Mouse (Mus musculus) heart, postnatal 14 days (tissue): ENCODE data around the gene Syt3. TPM values are rescaled to one million over a fixed set of nuclear protein-coding genes. Genes with fewer than 3 reads are reported as not detected.

Source experiments
- DNase-seq, 2 experiments: peaks; one replicate each; pipeline ENCODE4 v3.0.0; 2021 to 2022
- intact Hi-C: fragments of 180-260 bp; cut with DNase I; formaldehyde crosslinking; loops from one replicate; pipeline ENCODE4 v1.15.1; 2025
- total RNA-seq, 2 experiments: library from RNA; stranded (reverse); gene quantifications; 2 replicates each; pipeline ENCODE4 v1.2.3; 2021

Syt3 gene
- total RNA-seq, 2 experiments from 2014 or later: 1.5 to 2.2 TPM

DNA sequence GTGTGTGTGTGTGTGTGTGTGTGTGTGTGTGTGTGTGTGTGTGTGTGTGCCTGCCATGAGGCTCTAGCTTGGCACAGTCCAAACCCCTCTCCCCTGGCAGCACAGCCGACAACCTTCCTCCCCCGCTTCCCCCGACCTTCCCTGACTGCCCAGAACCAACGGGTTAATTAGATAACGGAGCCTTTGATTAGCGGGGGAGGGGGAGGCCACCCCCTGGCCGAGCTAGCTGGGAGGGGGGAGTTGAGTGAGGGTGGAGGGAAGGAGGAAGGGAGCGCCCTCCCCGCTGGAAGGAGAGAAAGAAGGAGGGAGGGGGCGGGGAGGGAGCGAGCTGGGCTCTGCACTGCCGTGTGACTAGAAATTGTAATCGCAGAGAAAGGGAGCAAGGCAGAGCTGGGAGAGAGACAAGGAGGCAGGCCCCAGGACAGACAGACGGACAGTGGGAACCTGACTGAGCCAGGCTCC lies 57.8 kb downstream of the Syt3 start:
- peak in 1 of 2 experiments; percentile 18 for DNase-seq
- intact Hi-C loops: no loop called here

DNA sequence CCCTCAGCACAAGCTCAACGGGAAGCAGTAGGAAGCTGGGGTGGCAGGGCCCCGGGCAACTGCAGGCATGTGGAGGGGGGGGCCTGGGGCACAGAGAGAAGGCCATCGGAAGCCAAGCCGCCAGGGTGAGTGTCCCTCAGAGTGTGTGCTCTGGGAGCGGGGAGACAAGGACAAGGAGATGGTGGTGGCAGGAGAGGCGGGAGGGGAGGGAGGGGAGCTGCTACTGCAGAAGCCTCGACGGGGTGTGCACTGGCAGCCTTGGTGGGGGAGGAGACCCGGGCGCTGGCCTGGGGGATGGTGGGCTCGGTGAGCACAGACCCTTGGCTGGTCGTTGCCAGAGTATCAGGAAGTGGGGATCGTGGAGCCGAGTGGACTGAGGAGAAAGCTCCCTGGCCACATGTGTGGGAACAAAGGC lies 58.5 kb downstream of the Syt3 start:
- peak in 1 of 2 experiments; percentile 9 for DNase-seq
- intact Hi-C loops: no loop called here

DNA sequence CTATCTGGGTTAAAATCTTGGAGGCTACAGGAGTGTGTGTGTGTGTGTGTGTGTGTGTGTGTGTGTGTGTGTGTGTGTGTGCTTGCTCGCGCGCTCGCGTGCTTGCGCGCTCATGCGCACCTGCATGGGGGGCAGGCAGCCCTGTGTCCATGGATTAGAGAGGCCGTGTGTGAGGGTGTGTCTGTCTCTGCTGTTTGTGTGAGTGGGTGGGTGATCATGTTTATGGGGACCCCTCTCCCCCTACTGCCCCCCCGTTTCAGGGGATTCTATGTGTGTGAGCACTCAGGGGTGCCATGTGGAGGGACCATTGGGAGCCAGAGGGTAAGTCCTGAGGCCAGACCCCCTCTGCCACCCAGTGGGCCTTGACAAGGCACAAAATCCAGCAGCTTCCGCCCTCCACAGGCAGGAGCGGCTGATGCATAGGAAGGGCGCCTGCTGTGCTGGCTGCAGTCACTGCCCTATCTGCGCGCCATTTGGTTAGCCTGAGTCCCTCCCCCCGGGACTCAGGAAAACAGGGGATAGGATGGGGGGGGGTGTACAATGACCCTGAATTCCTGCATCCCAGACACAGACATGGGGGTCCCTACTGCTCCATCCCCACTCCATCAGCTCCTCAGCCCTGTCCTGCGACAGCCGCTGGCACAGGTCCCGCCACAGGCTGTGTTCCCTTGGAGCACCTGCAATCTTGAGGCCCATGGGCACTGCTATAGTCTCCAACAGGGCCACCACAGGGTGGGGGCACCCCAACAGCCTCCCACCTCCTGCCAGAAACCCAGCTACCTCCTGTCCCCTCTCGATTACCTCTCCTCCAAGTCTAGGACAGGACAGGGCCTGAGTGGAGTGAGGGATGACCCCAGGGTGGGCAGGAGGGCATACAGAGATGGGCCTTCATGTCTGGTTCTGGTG lies 59.6 kb downstream of the Syt3 start:
- DNase-seq: no peak
- intact Hi-C loops: no loop called here

GRCm38 (mm10) chr7:44444886-44445527 lies 61.1 kb downstream of the Syt3 start:
- intact Hi-C loops: loop anchor here (5.0 kb wide), 1 partner anchor 42 kb away; no protein-coding TSS in a partner anchor
- DNase-seq: no peak

GRCm38 (mm10) chr7:44445528-44445923 lies 61.6 kb downstream of the Syt3 start:
- intact Hi-C loops: loop anchor here (5.0 kb wide), 1 partner anchor 42 kb away; no protein-coding TSS in a partner anchor
- no peak for DNase-seq

GRCm38 (mm10) chr7:44446070-44446855 lies 62.4 kb downstream of the Syt3 start:
- intact Hi-C loops: loop anchor here (5.0 kb wide), 1 partner anchor 41 kb away; no protein-coding TSS in a partner anchor
- DNase-seq: no peak

Other genes with a start within 250 kb of the Syt3 start
- gene Klk1b16, start 247.3 kb upstream of the Syt3 start, total RNA-seq: not detected
- gene Klk1b24, start 195.9 kb upstream of the Syt3 start, total RNA-seq: not detected
- not detected for gene Klk1b3, start 185.9 kb upstream of the Syt3 start, total RNA-seq
- not detected for gene Klk1b4, start 176.7 kb upstream of the Syt3 start, total RNA-seq
- not detected for gene Klk1b5, start 168.2 kb upstream of the Syt3 start, total RNA-seq
- gene Klk1, start 158.7 kb upstream of the Syt3 start, total RNA-seq: under 1 TPM in 1 of 2 experiments, not detected in 1; 0.32 TPM
- not detected for gene Gm36864, start 147.9 kb upstream of the Syt3 start, total RNA-seq
- under 1 TPM; 0.29 to 0.56 TPM for gene 1700028J19Rik, start 137.4 kb upstream of the Syt3 start, total RNA-seq
- 10 to 100 TPM; 18.2 to 18.8 TPM for gene 2410002F23Rik, start 137.4 kb upstream of the Syt3 start, total RNA-seq
- not detected for gene Acp4, start 126.7 kb upstream of the Syt3 start, total RNA-seq
- not detected for gene Gm15517, start 122.7 kb upstream of the Syt3 start, total RNA-seq
- under 1 TPM; 0.84 to 0.88 TPM for gene Clec11a, start 77.2 kb upstream of the Syt3 start, total RNA-seq
- gene Shank1, start 73.8 kb upstream of the Syt3 start, total RNA-seq: 1 to 10 TPM; 1.0 to 1.4 TPM
- gene 1700008O03Rik, start 1.7 kb downstream of the Syt3 start, total RNA-seq: under 1 TPM in 1 of 2 experiments, not detected in 1; 0.24 TPM
- 10 to 100 TPM; 18.7 to 19.7 TPM for gene Lrrc4b, start 44.9 kb downstream of the Syt3 start, total RNA-seq
- 1 to 10 TPM in 1 of 2 experiments, under 1 TPM in 1; 1.00 to 1.1 TPM for gene Aspdh, start 81.3 kb downstream of the Syt3 start, total RNA-seq
- 100 to 1,000 TPM; 105 to 111 TPM for gene Josd2, start 83.9 kb downstream of the Syt3 start, total RNA-seq
- gene Emc10, start 112.4 kb downstream of the Syt3 start, total RNA-seq: 10 to 100 TPM; 95.4 to 98.8 TPM
- gene Fam71e1, start 112.5 kb downstream of the Syt3 start, total RNA-seq: 1 to 10 TPM; 5.3 to 6.5 TPM
- 10 to 100 TPM; 10.5 to 16.8 TPM for gene Mybpc2, start 140.6 kb downstream of the Syt3 start, total RNA-seq
- gene Spib, start 148.0 kb downstream of the Syt3 start, total RNA-seq: 1 to 10 TPM in 1 of 2 experiments, under 1 TPM in 1; 0.65 to 1.1 TPM
- 10 to 100 TPM; 14.5 to 16.0 TPM for gene Pold1, start 164.7 kb downstream of the Syt3 start, total RNA-seq
- 10 to 100 TPM; 49.1 to 53.5 TPM for gene Nr1h2, start 169.8 kb downstream of the Syt3 start, total RNA-seq
- gene Napsa, start 188.3 kb downstream of the Syt3 start, total RNA-seq: under 1 TPM; 0.46 to 0.60 TPM
- 1 to 10 TPM; 1.3 to 1.5 TPM for gene Kcnc3, start 206.6 kb downstream of the Syt3 start, total RNA-seq